Mouse (Mus musculus) CH12.LX (cell line): ENCODE results near the gene Slc23a4.

ENCODE experiments used
- CHD2 ChIP-seq: IDR thresholded peaks from 2 replicates; pipeline ENCODE4 v1.6.1; 2011; ENCODE audit warnings: low read length, improper control_type of control experiment
- EP300 ChIP-seq: IDR thresholded peaks from 2 replicates; pipeline ENCODE4 v1.6.1; 2011; ENCODE audit warnings: low read length, improper control_type of control experiment
- MAZ ChIP-seq: IDR thresholded peaks from 2 replicates; pipeline ENCODE4 v1.6.1; 2012; ENCODE audit warnings: low read depth, mild to moderate bottlenecking, inconsistent platforms, low read length, improper control_type of control experiment, moderate library complexity
- MEF2A ChIP-seq: IDR thresholded peaks from 2 replicates; pipeline ENCODE4 v1.6.1; 2014; ENCODE audit warnings: low read depth, mild to moderate bottlenecking, inconsistent platforms, low read length, improper control_type of control experiment, borderline replicate concordance
- ZKSCAN1 ChIP-seq: IDR thresholded peaks from 2 replicates; pipeline ENCODE4 v1.6.1; 2012; ENCODE audit warnings: low read depth, inconsistent platforms, low read length, improper control_type of control experiment, borderline replicate concordance

DNA sequence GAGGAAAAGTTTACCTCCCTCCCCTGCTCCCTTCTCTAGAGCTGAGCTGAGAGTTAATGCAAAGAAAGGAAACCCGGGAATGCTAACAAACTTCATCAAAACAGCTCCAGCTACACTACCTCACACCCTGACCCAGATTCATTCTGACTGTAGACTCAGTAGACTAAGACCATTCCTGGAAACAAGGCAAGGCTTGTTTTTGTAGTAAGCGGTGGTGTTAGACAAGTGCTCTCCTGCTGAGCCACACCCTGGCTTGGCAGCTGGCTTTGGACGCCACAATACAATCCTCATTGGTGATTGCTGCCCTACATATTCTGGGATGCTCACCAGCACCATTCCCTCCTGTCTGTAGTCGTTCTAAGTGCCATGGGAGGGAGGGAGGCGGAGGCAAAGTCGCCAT, 39.1 kb upstream of the Slc23a4 start:
- no peak for TF ChIP-seq ZKSCAN1
- no peak for TF ChIP-seq EP300
- TF ChIP-seq CHD2 = no peak
- no peak for TF ChIP-seq MAZ
- no peak for TF ChIP-seq MEF2A
